Mouse (Mus musculus) lung, adult 10 weeks (tissue): ENCODE measurements around the gene Tbc1d16. TPM values are rescaled to one million over a fixed set of nuclear protein-coding genes. Genes with fewer than 3 reads are reported as not detected.

Experiments used
- polyA plus RNA-seq: library from polyadenylated mRNA; stranded (reverse); fragments of 350-450 nt; fragmentation: Illumina TruSeq; extraction: RNeasy Lipid Tissue Mini Kit (QIAGEN cat#74804); gene quantifications from one replicate; pipeline ENCODE4 v1.2.3, GENCODE M21; 2014; ENCODE audit warnings: low read depth, low replicate concordance; ENCODE audit not compliant: insufficient read depth

The Tbc1d16 gene
- 6.4 TPM for polyA plus RNA-seq

DNA sequence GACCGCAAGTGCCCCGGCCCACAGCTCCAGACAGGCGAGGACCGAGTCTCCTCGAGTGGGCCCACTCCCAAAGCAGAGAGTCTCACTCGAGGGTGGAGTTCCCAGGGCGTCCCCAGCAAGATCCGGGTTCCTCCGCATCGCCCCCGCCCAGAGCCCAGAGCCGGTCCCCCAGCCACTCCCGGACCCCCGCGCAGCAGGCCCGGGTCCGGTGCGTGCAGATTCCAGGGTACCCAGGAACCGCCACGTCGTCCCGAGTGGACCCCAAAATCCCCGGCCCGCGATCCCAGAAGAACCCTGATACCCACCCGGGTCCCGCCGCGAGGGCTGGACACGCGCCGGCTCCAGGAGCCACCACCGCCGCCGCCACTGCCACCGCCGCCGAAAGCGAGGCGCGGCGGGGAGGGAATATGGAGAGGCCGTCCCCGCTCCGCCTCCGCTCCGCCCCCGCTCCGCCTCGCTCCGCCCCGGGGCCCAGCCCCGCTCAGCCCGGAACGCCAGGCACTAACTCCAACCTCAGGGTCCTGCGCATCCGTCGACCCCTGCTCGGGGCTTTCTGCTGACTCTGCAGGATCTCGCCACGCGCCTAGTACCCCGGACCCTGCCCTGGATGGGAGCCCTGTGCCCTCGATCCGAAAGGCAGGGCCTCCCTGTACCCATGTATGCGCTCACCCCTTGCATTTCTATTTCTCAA is at the start of gene Tbc1d16, which contains the start of gene Ccdc40:
Gene Tbc1d16, minus strand, starts transcription at position 409 of the 691 bp plus-strand sequence.
Gene Ccdc40, plus strand, starts transcription at position 482 of the 691 bp plus-strand sequence.

GRCm38 (mm10) chr11:119267768-119268556 is 39.7 kb upstream of the Tbc1d16 start, which contains the start of gene Gaa:
Gene Gaa (plus strand): TSS chr11:119267887.

Other genes starting within 250 kb of the Tbc1d16 start
- gene Enpp7, start 240.3 kb downstream of the Tbc1d16 start, polyA plus RNA-seq, result not detected
- gene Cbx2, start 205.5 kb downstream of the Tbc1d16 start, polyA plus RNA-seq, result 1.8 TPM
- gene Cbx8, start 187.5 kb downstream of the Tbc1d16 start, polyA plus RNA-seq, result 8.8 TPM
- gene Cbx4, start 142.3 kb downstream of the Tbc1d16 start, polyA plus RNA-seq, result 6.2 TPM
- 8.7 TPM for gene Ccdc40, start 73 bp upstream of the Tbc1d16 start, polyA plus RNA-seq
- gene Gaa, start 39.4 kb upstream of the Tbc1d16 start, polyA plus RNA-seq, result 39.3 TPM
- 92.2 TPM for gene Eif4a3, start 71.6 kb upstream of the Tbc1d16 start, polyA plus RNA-seq
- gene Card14, start 79.3 kb upstream of the Tbc1d16 start, polyA plus RNA-seq, result not detected
- 7.4 TPM for gene Sgsh, start 127.0 kb upstream of the Tbc1d16 start, polyA plus RNA-seq
- 3.5 TPM for gene Slc26a11, start 127.1 kb upstream of the Tbc1d16 start, polyA plus RNA-seq
- gene Rnf213, start 164.6 kb upstream of the Tbc1d16 start, polyA plus RNA-seq, result 24.6 TPM